Mouse (Mus musculus) heart, embryonic 13.5 days (tissue): ENCODE measurements around the gene Ino80e. TPM values are rescaled to one million over a fixed set of nuclear protein-coding genes. Genes with fewer than 3 reads are reported as not detected.

Experiments
- ATAC-seq: fragments of 200-750 bp; cut with Nextera tagmentation; 2 replicates; pipeline ENCODE4 v1.8.0; 2017; ENCODE audit warnings: moderate TSS enrichment; ENCODE audit not compliant: insufficient number of reproducible peaks, low FRiP score, low TSS enrichment; ENCODE audit errors: extremely low read depth
- H3K27ac ChIP-seq: fragments of 300-500 bp; sonication (generic); replicated peaks from 2 replicates; pipeline ENCODE4 v1.5.1; 2015; ENCODE audit warnings: moderate library complexity, mild to moderate bottlenecking, inconsistent platforms
- H3K27me3 ChIP-seq: fragments of 300-500 bp; sonication (generic); replicated peaks from 2 replicates; pipeline ENCODE4 v1.6.1; 2015; ENCODE audit warnings: mild to moderate bottlenecking, inconsistent platforms
- H3K36me3 ChIP-seq: fragments of 300-500 bp; sonication (generic); 2 replicates; pipeline ENCODE4 v1.6.1; 2015; ENCODE audit warnings: mild to moderate bottlenecking, inconsistent platforms
- H3K4me1 ChIP-seq: fragments of 300-500 bp; sonication (generic); 2 replicates; pipeline ENCODE4 v1.6.1; 2015; ENCODE audit warnings: inconsistent platforms
- H3K4me2 ChIP-seq: fragments of 300-500 bp; sonication (generic); 2 replicates; pipeline ENCODE4 v1.6.1; 2015; ENCODE audit warnings: inconsistent platforms, mild to moderate bottlenecking, moderate library complexity
- H3K4me3 ChIP-seq: fragments of 300-500 bp; sonication (generic); 2 replicates; pipeline ENCODE4 v1.5.1; 2015; ENCODE audit warnings: moderate library complexity, mild to moderate bottlenecking, inconsistent platforms
- H3K9ac ChIP-seq: fragments of 300-500 bp; sonication (generic); 2 replicates; pipeline ENCODE4 v1.6.1; 2015; ENCODE audit warnings: inconsistent platforms, mild to moderate bottlenecking, moderate library complexity
- H3K9me3 ChIP-seq: fragments of 300-500 bp; sonication (generic); 2 replicates; pipeline ENCODE4 v1.6.1; 2016; ENCODE audit warnings: inconsistent platforms
- WGBS: fragments of 180-500 bp; shearing (Covaris S2); methylation state at CpG from one replicate; pipeline ENCODE4 v1.1.7; 2015; ENCODE audit warnings: mixed read lengths; 5-methylcytosine and 5-hydroxymethylcytosine counted together
- polyA plus RNA-seq: library from polyadenylated mRNA; unstranded; fragments of >200 nt; fragmentation: Nextera tagmentation; extraction: Ambion mirVana; gene quantifications from 2 replicates; pipeline ENCODE4 v1.2.1, GENCODE M21; 2015

Gene Ino80e
- polyA plus RNA-seq, 1 experiment from 2014 or later, result 55.6 TPM

DNA sequence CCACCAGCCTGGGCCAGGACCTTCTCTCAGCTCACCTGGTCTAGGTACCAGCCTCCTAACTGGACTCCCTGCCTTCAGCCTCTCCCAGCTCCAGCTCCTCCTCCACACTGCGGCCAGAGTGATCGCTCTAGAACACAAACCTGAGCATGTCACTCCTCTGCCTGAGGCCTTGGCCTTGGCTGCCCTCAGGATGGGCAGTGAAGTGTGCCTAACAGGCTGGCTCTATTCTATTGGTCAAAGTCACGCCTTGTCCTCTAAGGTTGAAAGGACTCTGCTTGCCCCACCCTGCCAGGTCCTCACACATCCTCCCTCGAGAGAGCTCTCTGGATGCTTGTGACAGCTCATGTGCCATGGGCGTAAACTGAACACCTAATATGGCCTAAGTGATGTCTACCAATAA, 8.7 kb downstream of the Ino80e start:
- Histone ChIP-seq H3K27ac (no peak overlapping the region), H3K4me3 (no peak overlapping the region), H3K4me2 (no peak overlapping the region), H3K9me3 (no peaks in the 10 kb centered on the region), H3K4me1 (peaks cover 15% of the 10 kb centered on the region), H3K27me3 (peaks cover 26% of the 10 kb centered on the region), H3K36me3 (peaks cover 70% of the 10 kb centered on the region), H3K9ac (no peak overlapping the region)
- no peak for ATAC-seq
- WGBS, result 91% methylated on average over 5 of the region's 5 CpGs

DNA sequence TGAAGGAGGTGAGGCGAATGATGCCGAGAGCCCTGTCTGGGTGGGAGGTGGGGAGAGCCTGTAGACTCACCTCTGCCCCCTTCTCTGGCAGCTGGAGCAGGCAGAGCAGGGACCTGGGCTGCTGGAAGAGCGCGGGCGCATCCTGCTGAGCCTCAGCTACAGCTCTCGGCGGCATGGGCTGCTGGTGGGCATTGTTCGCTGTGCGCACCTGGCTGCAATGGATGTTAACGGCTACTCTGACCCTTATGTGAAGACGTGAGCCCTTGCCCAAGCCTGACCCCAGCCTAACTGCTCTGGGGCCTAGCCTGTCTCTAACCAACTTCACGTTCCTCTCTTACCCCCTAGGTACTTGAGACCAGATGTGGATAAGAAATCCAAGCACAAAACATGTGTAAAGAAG, 11.0 kb downstream of the Ino80e start:
- no peak for ATAC-seq
- peaks cover 48% of the 10 kb centered on the region for H3K27me3 ChIP-seq

DNA sequence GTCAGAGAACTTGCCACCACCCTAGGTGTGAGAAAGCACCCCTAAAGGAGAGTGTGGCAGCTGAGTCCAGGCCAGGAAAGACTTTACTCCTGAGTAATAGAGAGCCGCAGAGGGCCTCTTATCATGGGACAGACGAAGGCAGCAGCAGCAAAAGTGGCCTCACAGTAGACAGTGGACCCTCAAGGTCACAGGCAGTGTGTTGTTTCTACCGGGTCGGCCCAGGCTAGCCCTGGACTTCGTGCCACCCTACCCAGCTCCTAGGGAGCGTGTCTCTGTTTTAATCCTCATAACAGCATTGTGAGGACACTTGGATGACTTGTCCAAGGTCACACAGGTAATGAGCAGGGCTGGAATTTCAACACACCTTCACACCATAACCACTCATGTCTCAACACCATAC, 12.0 kb downstream of the Ino80e start:
- H3K36me3 ChIP-seq, result peaks cover 37% of the 10 kb centered on the region
- no peak overlapping the region for H3K4me3 ChIP-seq
- no peak overlapping the region for H3K4me2 ChIP-seq
- peaks cover 28% of the 10 kb centered on the region for H3K4me1 ChIP-seq
- H3K9me3 ChIP-seq, result no peaks in the 10 kb centered on the region
- H3K27me3 ChIP-seq, result peaks cover 57% of the 10 kb centered on the region
- H3K9ac ChIP-seq, result no peak overlapping the region
- ATAC-seq, result no peak
- 53% methylated on average over 6 of the region's 6 CpGs for WGBS
- no peak overlapping the region for H3K27ac ChIP-seq

More for the DNA sequence above, 11.0 kb downstream of the Ino80e start:
- no peak overlapping the region for H3K4me2 ChIP-seq
- H3K4me3 ChIP-seq, result no peak overlapping the region
- H3K9ac ChIP-seq, result no peak overlapping the region
- no peak overlapping the region for H3K27ac ChIP-seq
- 50% methylated on average over 12 of the region's 12 CpGs for WGBS
- H3K36me3 ChIP-seq, result peaks cover 47% of the 10 kb centered on the region
- H3K4me1 ChIP-seq, result peaks cover 28% of the 10 kb centered on the region
- H3K9me3 ChIP-seq, result no peaks in the 10 kb centered on the region

DNA sequence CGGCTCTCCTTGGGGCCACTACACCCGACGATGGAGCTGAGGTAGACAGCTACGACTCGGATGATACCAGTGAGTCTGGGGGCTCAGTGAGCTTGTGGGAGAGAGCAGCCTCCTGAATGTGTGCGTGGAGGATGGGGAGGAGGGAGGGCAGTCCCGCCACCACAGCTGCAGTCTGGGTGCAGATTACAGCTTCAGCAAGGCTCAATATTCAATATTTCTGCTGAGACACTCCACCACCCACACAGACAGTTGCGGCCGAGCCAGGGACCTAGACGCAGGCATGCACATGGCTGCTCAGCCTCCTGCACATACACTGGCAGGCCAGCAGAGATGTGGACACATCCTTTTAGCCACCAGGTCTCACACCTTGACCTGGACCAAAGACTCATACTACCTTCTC, 13.4 kb downstream of the Ino80e start:
- Histone ChIP-seq H3K9me3 (no peaks in the 10 kb centered on the region), H3K27me3 (peaks cover 57% of the 10 kb centered on the region), H3K4me3 (0 out of 2 replicates have a peak overlapping the region, but pooled peaks have one; percentile 61), H3K36me3 (peaks cover 23% of the 10 kb centered on the region), H3K27ac (no peak overlapping the region), H3K9ac (no peak overlapping the region), H3K4me2 (peak overlapping the region; percentile 92), H3K4me1 (peaks cover 28% of the 10 kb centered on the region)
- ATAC-seq, result no peak
- 26% methylated on average over 10 of the region's 10 CpGs for WGBS

DNA sequence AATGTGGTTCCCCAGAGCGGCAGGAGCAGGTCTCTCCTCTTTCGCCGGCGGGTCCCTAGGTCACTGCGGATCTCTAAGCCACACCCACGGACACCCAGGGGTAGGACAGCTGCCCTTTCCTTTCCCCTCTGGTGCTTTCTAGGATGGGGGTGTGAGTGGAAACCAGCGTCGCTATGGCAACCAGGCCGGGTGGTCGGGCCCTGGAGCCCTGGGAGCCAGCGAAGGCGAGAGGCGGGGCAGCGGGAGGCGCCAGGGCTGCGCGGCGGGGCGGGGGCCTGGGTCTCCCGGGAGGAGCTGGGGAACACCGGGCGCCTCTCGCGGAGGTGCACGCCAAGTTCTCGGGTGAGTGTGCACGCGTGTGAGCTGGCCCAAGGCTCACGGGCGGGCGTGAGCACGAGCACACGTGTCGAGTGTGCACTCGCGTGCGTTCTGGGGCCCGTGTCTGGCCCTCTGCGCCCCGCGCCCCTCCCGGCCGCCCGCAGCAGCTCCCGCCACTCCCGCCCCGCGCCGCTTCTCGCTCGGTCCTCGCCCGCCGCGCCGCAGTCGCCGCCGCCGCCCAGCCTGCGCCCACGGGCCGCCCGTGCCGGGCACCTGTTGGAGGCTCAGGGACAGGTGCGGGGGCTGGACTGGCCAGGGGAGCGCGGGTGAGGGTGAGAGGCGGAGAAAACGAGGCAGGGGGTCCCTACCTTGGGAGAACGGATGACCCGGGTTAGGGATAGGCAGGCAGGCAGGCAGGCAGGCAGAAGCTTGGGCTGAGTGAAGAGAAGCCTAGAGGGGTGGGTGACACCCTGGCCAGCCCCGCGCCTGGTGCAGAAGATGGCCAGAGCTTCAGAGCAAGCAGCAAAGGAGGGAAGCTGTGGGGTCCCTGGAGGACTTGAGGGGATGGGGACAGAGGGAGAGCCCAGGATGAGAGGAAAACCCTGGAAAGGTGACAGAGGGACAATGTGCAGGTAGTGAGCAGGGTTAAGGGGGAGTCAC, 14.5 kb downstream of the Ino80e start:
- no peaks in the 10 kb centered on the region for H3K9me3 ChIP-seq
- WGBS, result 2% methylated on average over 38 of the region's 74 CpGs
- H3K9ac ChIP-seq, result peak overlapping the region; percentile 80
- H3K4me1 ChIP-seq, result peaks cover 28% of the 10 kb centered on the region
- peak overlapping the region; percentile 92 for H3K4me2 ChIP-seq
- no peak overlapping the region for H3K27ac ChIP-seq
- peaks cover 66% of the 10 kb centered on the region for H3K27me3 ChIP-seq
- peaks cover 12% of the 10 kb centered on the region for H3K36me3 ChIP-seq
- ATAC-seq, result no peak
- peak overlapping the region; percentile 61 for H3K4me3 ChIP-seq

DNA sequence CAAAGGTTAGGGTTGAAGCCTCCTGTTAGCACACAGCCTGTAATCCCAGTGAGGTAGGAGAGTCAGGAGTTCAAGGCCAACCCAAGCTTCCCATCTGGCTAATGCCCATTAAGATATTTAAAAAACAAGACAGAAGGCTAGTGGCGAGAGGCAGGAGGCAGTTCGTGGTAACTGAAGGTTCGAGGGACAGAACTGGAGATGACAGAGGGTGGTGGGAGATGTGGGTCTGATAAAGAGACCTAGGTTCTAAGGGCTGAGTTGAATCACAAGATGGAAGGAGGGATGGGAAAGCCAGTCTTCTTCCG, 15.1 kb downstream of the Ino80e start, which contains the start of gene Doc2a:
Doc2a (plus strand) TSS at position 301 of the 305 bp plus-strand sequence.
- H3K4me3 ChIP-seq, result peak within 1 kb of the TSS; percentile 61
- peak within 1 kb of the TSS; percentile 92 for H3K4me2 ChIP-seq
- ATAC-seq, result no peak
- peaks cover 66% of the 10 kb centered on the region for H3K27me3 ChIP-seq
- WGBS, result 27% methylated on average over 4 of the region's 4 CpGs
- no peak within 1 kb of the TSS for H3K27ac ChIP-seq
- peak within 1 kb of the TSS; percentile 80 for H3K9ac ChIP-seq
- peaks cover 6% of the 10 kb centered on the region for H3K36me3 ChIP-seq
- peaks cover 28% of the 10 kb centered on the region for H3K4me1 ChIP-seq
- H3K9me3 ChIP-seq, result no peaks in the 10 kb centered on the region

DNA sequence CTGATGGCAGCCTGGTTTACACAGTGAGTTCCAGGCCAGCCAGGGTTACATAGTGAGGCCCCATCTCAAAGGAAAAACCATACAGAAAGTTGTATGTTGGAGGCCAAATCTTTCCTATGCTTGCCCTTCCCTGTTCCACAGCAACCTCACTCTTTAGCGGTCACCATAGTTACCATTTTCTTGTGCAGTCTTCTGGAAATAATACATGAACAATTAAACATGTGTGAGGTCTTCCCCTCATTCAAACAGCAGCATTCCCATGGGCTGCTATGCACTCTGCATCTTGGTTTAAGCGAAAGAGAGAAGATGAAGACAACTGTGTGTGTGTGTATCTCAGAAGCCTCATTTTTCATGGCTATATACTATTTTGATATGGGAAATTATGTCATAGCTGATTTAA, 16.7 kb downstream of the Ino80e start:
- Histone ChIP-seq H3K4me1 (peaks cover 24% of the 10 kb centered on the region), H3K27ac (no peak overlapping the region), H3K9me3 (no peaks in the 10 kb centered on the region), H3K4me3 (no peak overlapping the region), H3K36me3 (no peaks in the 10 kb centered on the region), H3K9ac (no peak overlapping the region), H3K27me3 (peaks cover 61% of the 10 kb centered on the region), H3K4me2 (no peak overlapping the region)
- no peak for ATAC-seq
- 86% methylated on average over 2 of the region's 2 CpGs for WGBS

DNA sequence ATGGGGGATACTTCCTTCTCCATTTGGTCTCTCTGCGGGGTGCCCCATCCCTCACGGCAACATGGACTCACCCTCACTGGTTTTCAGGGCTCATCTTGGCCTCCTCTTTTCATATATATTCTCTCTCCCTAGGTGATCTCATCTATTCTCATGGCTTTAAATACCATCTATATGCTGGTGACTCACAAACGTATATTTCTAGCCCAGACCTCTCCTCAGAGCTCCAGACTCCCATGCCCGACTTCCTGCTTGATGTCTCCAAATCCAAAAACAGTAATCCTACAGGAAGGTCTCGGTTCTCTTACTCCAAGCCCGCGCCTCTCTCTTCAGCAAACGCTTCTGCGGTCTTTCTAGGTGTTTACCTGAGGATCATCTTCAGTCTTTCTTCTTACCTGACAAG, 18.9 kb downstream of the Ino80e start:
- H3K36me3 ChIP-seq, result no peaks in the 10 kb centered on the region

DNA sequence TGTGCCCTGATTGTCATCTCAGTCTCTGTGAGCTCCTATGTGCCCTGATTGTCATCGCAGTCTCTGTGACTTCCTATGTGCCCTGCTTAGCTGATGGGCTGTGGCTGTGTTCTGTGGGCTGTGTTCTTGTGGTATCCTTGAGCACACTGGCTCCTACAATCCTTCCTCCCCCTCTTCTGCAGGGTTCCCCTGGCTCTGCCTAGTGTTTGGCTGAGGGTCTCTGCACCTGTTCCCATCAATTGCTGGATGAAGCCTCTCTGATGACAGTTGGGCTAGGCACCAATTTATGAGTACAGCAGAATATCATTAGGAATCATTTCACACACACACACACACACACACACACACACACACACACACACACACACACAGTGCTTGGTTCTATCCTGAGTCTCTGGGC, 28.9 kb downstream of the Ino80e start:
- no peak for ATAC-seq
- Histone ChIP-seq H3K27me3 (peaks cover 44% of the 10 kb centered on the region), H3K36me3 (no peaks in the 10 kb centered on the region), H3K4me2 (no peak overlapping the region), H3K9ac (no peak overlapping the region), H3K27ac (no peak overlapping the region), H3K4me3 (no peak overlapping the region), H3K4me1 (peaks cover 5% of the 10 kb centered on the region), H3K9me3 (no peaks in the 10 kb centered on the region)
- 78% methylated on average over 1 of the region's 1 CpGs for WGBS

More for the DNA sequence above, 18.9 kb downstream of the Ino80e start:
- no peak overlapping the region for H3K4me3 ChIP-seq
- H3K27me3 ChIP-seq, result peaks cover 39% of the 10 kb centered on the region
- no peaks in the 10 kb centered on the region for H3K9me3 ChIP-seq
- H3K4me1 ChIP-seq, result peaks cover 12% of the 10 kb centered on the region
- H3K9ac ChIP-seq, result no peak overlapping the region
- H3K4me2 ChIP-seq, result no peak overlapping the region
- no peak for ATAC-seq
- H3K27ac ChIP-seq, result no peak overlapping the region
- 65% methylated on average over 9 of the region's 9 CpGs for WGBS

DNA sequence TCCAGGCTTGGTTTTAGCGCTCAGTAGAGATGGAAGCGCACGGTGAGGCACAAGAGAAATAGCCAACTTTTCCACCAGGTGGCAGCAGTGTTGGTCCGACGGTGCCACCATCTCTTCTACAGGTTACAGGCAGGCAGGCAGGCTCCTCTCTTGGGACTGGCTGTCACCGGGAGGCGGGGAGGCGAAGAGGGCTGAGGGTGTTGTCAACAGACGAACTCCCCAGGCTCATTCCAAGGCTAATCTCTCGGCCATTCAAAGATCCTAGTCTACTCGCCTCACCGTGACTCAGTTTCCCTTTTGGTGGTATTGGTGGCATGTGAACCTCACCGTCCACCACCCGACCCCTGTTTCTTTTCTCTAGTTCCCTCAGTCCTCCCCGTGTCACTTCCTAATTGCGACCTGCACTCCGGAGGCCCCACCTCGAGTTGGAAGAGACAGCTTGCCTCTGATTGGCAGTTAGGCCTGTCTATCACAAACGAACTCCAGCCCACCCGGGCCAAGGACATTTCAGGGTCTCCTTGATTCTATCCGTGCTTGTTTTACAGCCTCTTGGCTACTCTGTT, 30.1 kb downstream of the Ino80e start:
- H3K9me3 ChIP-seq, result no peaks in the 10 kb centered on the region
- no peaks in the 10 kb centered on the region for H3K36me3 ChIP-seq
- peaks cover 5% of the 10 kb centered on the region for H3K4me1 ChIP-seq
- 2% methylated on average over 21 of the region's 21 CpGs for WGBS
- peak overlapping the region; percentile 45 for H3K4me3 ChIP-seq
- ATAC-seq, result peak; percentile 45; the same call in 1 of the 2 replicates
- no peak overlapping the region for H3K27ac ChIP-seq
- H3K9ac ChIP-seq, result peak overlapping the region; percentile 65; the same call in 1 of the 2 replicates
- peak overlapping the region; percentile 68 for H3K4me2 ChIP-seq
- peaks cover 51% of the 10 kb centered on the region for H3K27me3 ChIP-seq

DNA sequence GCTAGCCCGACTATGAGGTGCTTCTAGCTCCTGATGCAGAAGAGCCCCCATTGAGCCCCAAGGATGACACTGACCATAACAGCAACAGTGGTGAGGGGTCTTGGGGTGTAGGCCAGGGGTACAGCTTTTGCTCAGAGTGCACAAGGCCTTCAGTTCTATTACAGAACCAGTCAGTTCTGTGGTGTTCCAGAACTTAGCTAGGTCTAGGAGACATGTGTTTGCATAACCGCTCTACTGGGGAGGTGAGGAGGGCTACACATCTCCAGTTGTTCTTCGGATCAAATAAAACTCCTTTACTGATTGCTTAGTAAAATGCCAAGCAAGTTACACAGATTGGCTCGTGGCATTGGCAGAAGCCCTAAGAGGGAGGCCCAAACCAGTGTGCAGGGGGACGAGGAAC, 30.6 kb downstream of the Ino80e start, which contains the start of gene 4930451I11Rik:
4930451I11Rik (minus strand) TSS at position 101 of the 400 bp plus-strand sequence.
- no peaks in the 10 kb centered on the region for H3K9me3 ChIP-seq
- peak within 1 kb of the TSS; percentile 45 for H3K4me3 ChIP-seq
- H3K27me3 ChIP-seq, result peaks cover 57% of the 10 kb centered on the region
- peak within 1 kb of the TSS; percentile 68 for H3K4me2 ChIP-seq
- ATAC-seq, result no peak
- H3K4me1 ChIP-seq, result peaks cover 5% of the 10 kb centered on the region
- H3K27ac ChIP-seq, result no peak within 1 kb of the TSS
- H3K36me3 ChIP-seq, result no peaks in the 10 kb centered on the region
- 50% methylated on average over 5 of the region's 5 CpGs for WGBS
- H3K9ac ChIP-seq, result peak within 1 kb of the TSS; percentile 65; the same call in 1 of the 2 replicates
